Mouse (Mus musculus) liver, embryonic 15.5 days (tissue): ENCODE results near the gene Elmo1. TPM values are rescaled to one million over a fixed set of nuclear protein-coding genes. Genes with fewer than 3 reads are reported as not detected.

Source experiments
- ATAC-seq: fragments of 200-750 bp; cut with Nextera tagmentation; 2 replicates; pipeline ENCODE4 v1.8.0; 2017; ENCODE audit warnings: moderate number of reproducible peaks, mild to moderate bottlenecking, moderate library complexity; ENCODE audit not compliant: insufficient read depth
- H3K27ac ChIP-seq: fragments of 300-500 bp; sonication (generic); replicated peaks from 2 replicates; pipeline ENCODE4 v1.5.1; 2015; ENCODE audit warnings: mild to moderate bottlenecking, inconsistent platforms
- H3K27me3 ChIP-seq: fragments of 300-500 bp; sonication (generic); 2 replicates; pipeline ENCODE4 v1.6.1; 2015; ENCODE audit warnings: mild to moderate bottlenecking, inconsistent platforms
- H3K36me3 ChIP-seq: fragments of 300-500 bp; sonication (generic); replicated peaks from 2 replicates; pipeline ENCODE4 v1.6.1; 2015; ENCODE audit warnings: moderate library complexity, mild to moderate bottlenecking, inconsistent platforms
- H3K4me1 ChIP-seq: fragments of 300-500 bp; sonication (generic); replicated peaks from 2 replicates; pipeline ENCODE4 v1.6.1; 2015; ENCODE audit warnings: inconsistent platforms
- H3K4me2 ChIP-seq: fragments of 300-500 bp; sonication (generic); 2 replicates; pipeline ENCODE4 v1.6.1; 2015; ENCODE audit warnings: moderate library complexity, mild to moderate bottlenecking, inconsistent platforms
- H3K4me3 ChIP-seq: fragments of 300-500 bp; sonication (generic); replicated peaks from 2 replicates; pipeline ENCODE4 v1.5.1; 2015; ENCODE audit warnings: mild to moderate bottlenecking, inconsistent platforms
- H3K9ac ChIP-seq: fragments of 300-500 bp; sonication (generic); 2 replicates; pipeline ENCODE4 v1.6.1; 2015; ENCODE audit warnings: moderate library complexity, mild to moderate bottlenecking, inconsistent platforms
- H3K9me3 ChIP-seq: fragments of 300-500 bp; sonication (generic); replicated peaks from 2 replicates; pipeline ENCODE4 v1.6.1; 2016; ENCODE audit warnings: inconsistent platforms
- WGBS: fragments of 180-500 bp; shearing (Covaris S2); methylation state at CpG from one replicate; pipeline ENCODE4 v1.1.7; 2015; ENCODE audit warnings: mixed read lengths; ENCODE audit not compliant: insufficient replicate concordance; 5-methylcytosine and 5-hydroxymethylcytosine counted together
- polyA plus RNA-seq: library from polyadenylated mRNA; unstranded; fragments of >200 nt; fragmentation: Nextera tagmentation; extraction: Ambion mirVana; gene quantifications from 2 replicates; pipeline ENCODE4 v1.2.1, GENCODE M21; 2015

Elmo1 gene
- polyA plus RNA-seq, 1 experiment from 2014 or later, result 4.9 TPM

- Histone ChIP-seq H3K27ac (no peak overlapping the region), H3K9me3 (no peaks in the 10 kb centered on the region), H3K9ac (no peak overlapping the region), H3K36me3 (no peaks in the 10 kb centered on the region), H3K4me2 (no peak overlapping the region), H3K27me3 (no peaks in the 10 kb centered on the region), H3K4me3 (no peak overlapping the region), H3K4me1 (no peaks in the 10 kb centered on the region)
- ATAC-seq, result no peak
- 57% methylated on average over 3 of the region's 3 CpGs for WGBS
Measured at GRCm38 (mm10) chr13:20404530-20404929, 314.1 kb downstream of the Elmo1 start.

- no peak for ATAC-seq
- Histone ChIP-seq H3K4me1 (no peaks in the 10 kb centered on the region), H3K9ac (no peak overlapping the region), H3K27ac (no peak overlapping the region), H3K9me3 (no peaks in the 10 kb centered on the region), H3K4me2 (no peak overlapping the region), H3K27me3 (no peaks in the 10 kb centered on the region), H3K36me3 (no peaks in the 10 kb centered on the region), H3K4me3 (no peak overlapping the region)
- WGBS, result 71% methylated on average over 11 of the region's 11 CpGs
Measured at GRCm38 (mm10) chr13:20406470-20407213, 316.2 kb downstream of the Elmo1 start.

- no peaks in the 10 kb centered on the region for H3K36me3 ChIP-seq
- WGBS, result 69% methylated on average over 9 of the region's 9 CpGs
- no peak for ATAC-seq
Measured at GRCm38 (mm10) chr13:20410306-20411101, 320.1 kb downstream of the Elmo1 start.

GRCm38 (mm10) chr13:20416691-20417660 is 326.6 kb downstream of the Elmo1 start:
- Histone ChIP-seq H3K36me3 (no peaks in the 10 kb centered on the region), H3K4me3 (no peak overlapping the region), H3K9me3 (no peaks in the 10 kb centered on the region), H3K4me1 (no peaks in the 10 kb centered on the region), H3K27me3 (no peaks in the 10 kb centered on the region), H3K4me2 (no peak overlapping the region), H3K27ac (no peak overlapping the region), H3K9ac (no peak overlapping the region)
- no peak for ATAC-seq
- WGBS, result 50% methylated on average over 5 of the region's 5 CpGs

More at GRCm38 (mm10) chr13:20410306-20411101, 320.1 kb downstream of the Elmo1 start:
- Histone ChIP-seq H3K9ac (no peak overlapping the region), H3K4me1 (no peaks in the 10 kb centered on the region), H3K4me3 (no peak overlapping the region), H3K4me2 (no peak overlapping the region), H3K27ac (no peak overlapping the region), H3K9me3 (no peaks in the 10 kb centered on the region), H3K27me3 (no peaks in the 10 kb centered on the region)

DNA sequence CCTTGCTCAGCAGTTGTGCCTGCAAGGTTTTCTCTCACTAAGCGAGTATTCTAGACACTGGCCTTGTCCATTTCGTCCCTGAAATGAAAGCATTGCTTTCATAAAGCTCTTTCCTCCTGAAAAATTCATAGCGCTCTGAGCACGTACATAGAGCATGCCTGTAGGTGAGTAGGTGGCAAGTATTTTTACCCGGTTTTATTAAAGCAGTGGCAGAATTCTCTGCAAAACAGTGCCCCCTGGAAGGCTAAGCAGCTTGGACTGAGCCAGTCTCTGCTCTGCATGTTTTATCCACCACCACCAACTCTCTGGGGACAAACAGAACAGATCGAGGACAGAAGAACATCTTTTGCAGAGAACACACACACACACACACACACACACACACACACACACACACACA is 340.6 kb downstream of the Elmo1 start:
- H3K4me1 ChIP-seq, result no peaks in the 10 kb centered on the region
- H3K27me3 ChIP-seq, result no peaks in the 10 kb centered on the region
- ATAC-seq, result no peak
- H3K9ac ChIP-seq, result no peak overlapping the region
- no peak overlapping the region for H3K4me2 ChIP-seq
- H3K36me3 ChIP-seq, result no peaks in the 10 kb centered on the region
- H3K27ac ChIP-seq, result no peak overlapping the region
- no peak overlapping the region for H3K4me3 ChIP-seq
- WGBS, result 68% methylated on average over 6 of the region's 6 CpGs
- no peaks in the 10 kb centered on the region for H3K9me3 ChIP-seq

DNA sequence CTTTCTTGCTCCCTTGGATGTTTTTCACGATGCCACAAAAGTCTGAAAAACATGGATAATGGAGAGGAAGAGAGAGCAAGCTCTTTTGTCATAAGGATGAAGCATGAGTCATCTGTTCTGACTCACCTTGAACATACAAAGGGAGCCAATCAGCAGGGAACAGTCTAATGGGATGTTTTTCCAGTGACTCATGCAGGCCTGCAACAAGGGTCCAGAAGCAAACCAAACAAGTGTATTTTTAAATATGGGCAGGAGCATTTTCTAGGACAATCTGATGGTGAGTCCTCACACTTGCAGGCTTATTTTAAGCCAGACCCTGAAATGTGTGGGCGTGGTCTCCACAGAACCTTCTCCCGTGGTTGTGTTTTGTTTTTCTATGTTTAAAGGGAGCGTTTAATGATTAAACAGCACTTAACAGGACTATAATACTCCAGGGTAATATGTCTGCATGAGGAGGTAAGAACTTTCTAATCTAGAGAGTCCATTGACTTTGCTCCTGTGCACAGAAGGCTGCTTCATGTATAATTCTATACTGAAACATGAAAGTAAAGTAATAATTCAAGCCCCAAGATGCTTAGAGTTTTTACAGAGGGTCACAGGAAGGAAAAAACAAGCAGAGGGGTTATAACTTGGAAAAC is 342.9 kb downstream of the Elmo1 start:
- no peak overlapping the region for H3K4me2 ChIP-seq
- ATAC-seq, result no peak
- no peaks in the 10 kb centered on the region for H3K9me3 ChIP-seq
- no peaks in the 10 kb centered on the region for H3K4me1 ChIP-seq
- H3K36me3 ChIP-seq, result no peaks in the 10 kb centered on the region
- no peak overlapping the region for H3K9ac ChIP-seq
- H3K27me3 ChIP-seq, result no peaks in the 10 kb centered on the region
- no peak overlapping the region for H3K27ac ChIP-seq
- 48% methylated on average over 4 of the region's 4 CpGs for WGBS
- no peak overlapping the region for H3K4me3 ChIP-seq

DNA sequence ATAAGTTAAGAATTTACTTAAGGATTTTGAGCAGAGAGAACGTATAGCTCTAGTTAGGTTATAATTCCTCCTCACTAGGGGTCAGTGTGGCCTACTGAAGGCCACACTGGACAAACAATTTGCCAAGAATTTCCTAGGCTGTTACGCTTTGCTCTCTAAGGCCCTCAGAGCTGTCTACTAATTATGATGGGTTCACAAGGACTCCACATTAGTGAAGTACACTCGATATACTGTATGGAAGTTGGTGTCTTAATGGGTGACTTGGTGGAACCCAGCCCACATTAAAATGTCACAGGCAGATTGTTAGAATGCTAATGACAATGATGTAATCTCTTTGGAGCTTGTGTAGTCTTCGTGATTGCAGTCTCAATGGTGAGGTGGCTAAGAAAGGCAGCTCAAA is 343.7 kb downstream of the Elmo1 start:
- Histone ChIP-seq H3K4me3 (no peak overlapping the region), H3K9me3 (no peaks in the 10 kb centered on the region), H3K36me3 (no peaks in the 10 kb centered on the region), H3K27ac (no peak overlapping the region), H3K4me2 (no peak overlapping the region), H3K4me1 (no peaks in the 10 kb centered on the region), H3K27me3 (no peaks in the 10 kb centered on the region), H3K9ac (no peak overlapping the region)
- WGBS, result 66% methylated on average over 4 of the region's 4 CpGs
- ATAC-seq, result no peak

GRCm38 (mm10) chr13:20439488-20439887 is 349.1 kb downstream of the Elmo1 start:
- Histone ChIP-seq H3K9ac (no peak overlapping the region), H3K9me3 (no peaks in the 10 kb centered on the region)
- 61% methylated on average over 1 of the region's 1 CpGs for WGBS

DNA sequence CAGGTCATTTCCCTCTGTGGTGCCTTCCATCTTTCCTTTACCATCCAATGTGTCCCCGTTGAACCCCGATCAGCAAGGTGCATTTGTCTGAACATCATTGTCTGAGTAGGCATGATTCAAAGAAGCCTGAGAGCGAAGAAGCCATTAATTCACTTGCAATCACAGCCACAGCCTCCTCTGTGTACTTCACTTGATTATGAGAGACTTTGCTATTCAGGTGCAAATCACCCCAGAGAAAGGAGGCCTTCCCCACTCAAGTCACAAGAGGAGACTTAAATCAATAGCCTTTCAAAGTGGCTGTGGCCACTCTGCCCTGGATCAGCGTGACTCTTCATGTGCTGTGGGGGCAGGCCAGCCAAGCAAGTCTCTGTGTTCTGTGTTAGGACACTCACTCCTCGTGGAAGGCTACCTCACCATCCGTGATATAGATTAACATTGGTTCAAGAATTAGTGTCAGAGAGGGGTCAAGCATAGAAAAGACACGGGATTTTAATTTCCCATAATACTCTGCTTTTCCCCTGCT is 360.5 kb downstream of the Elmo1 start:
- no peak overlapping the region for H3K9ac ChIP-seq
- no peaks in the 10 kb centered on the region for H3K27me3 ChIP-seq
- H3K4me1 ChIP-seq, result no peaks in the 10 kb centered on the region
- no peak overlapping the region for H3K4me2 ChIP-seq
- no peaks in the 10 kb centered on the region for H3K9me3 ChIP-seq
- H3K27ac ChIP-seq, result no peak overlapping the region
- no peak overlapping the region for H3K4me3 ChIP-seq
- ATAC-seq, result no peak
- no peaks in the 10 kb centered on the region for H3K36me3 ChIP-seq
- 65% methylated on average over 7 of the region's 7 CpGs for WGBS

More at GRCm38 (mm10) chr13:20439488-20439887, 349.1 kb downstream of the Elmo1 start:
- H3K4me2 ChIP-seq, result no peak overlapping the region
- no peaks in the 10 kb centered on the region for H3K36me3 ChIP-seq
- no peak overlapping the region for H3K27ac ChIP-seq
- H3K4me1 ChIP-seq, result no peaks in the 10 kb centered on the region
- no peak for ATAC-seq
- no peaks in the 10 kb centered on the region for H3K27me3 ChIP-seq
- no peak overlapping the region for H3K4me3 ChIP-seq

- H3K27me3 ChIP-seq, result no peaks in the 10 kb centered on the region
- WGBS, result 91% methylated on average over 1 of the region's 1 CpGs
- no peaks in the 10 kb centered on the region for H3K9me3 ChIP-seq
- H3K27ac ChIP-seq, result no peak overlapping the region
- H3K36me3 ChIP-seq, result no peaks in the 10 kb centered on the region
- ATAC-seq, result no peak
- H3K4me3 ChIP-seq, result no peak overlapping the region
- no peaks in the 10 kb centered on the region for H3K4me1 ChIP-seq
- H3K9ac ChIP-seq, result no peak overlapping the region
- no peak overlapping the region for H3K4me2 ChIP-seq
Measured at GRCm38 (mm10) chr13:20454357-20454756, 364.0 kb downstream of the Elmo1 start.
